In the genomic region with DNA sequence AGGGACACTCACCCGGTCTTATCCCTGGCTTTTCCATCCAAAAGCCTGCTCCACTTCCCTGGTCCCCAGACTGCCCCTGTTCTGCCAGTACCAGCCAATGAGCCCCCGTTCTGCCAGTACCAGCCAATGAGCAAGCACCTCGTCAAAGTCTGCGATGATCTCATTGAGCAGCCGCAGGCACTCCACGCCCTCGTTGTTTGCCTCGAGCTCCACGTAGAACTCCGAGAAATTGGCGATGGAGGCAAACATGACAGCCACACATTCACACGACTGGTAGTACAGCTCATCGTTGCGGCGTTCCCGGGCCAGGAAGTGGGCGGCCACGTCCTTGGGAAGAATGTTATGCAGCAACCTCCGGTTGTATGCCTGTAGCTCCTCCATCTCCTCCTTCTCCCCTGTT, we compare ENCODE assay signal across 20 mouse cellular contexts. TPM values are rescaled to one million over a fixed set of nuclear protein-coding genes. Genes with fewer than 3 reads are reported as not detected.
A peak's percentile ranks its signal among the peaks of the same experiment; 100 is the strongest.
DNase-seq lines count a peak whose midpoint lies in the region; ATAC-seq lines count a peak whose summit lies in the region.
"Had no signal": no experiment of that assay in that cellular context is flagged by ENCODE, and none has a peak within 500 bp of the region (broad histone marks: within the 10 kb centered on the region; RNA-seq: fewer than 3 reads in every experiment).

No protein-coding gene starts in this region.

- ATAC-seq in hindbrain, embryonic 12.5 days (ENCODE audit: low FRiP score): no peak
- ATAC-seq: activated CD4-positive, CD25-positive, alpha-beta regulatory T cell, adult 4 months; lung, postnatal 0 days; midbrain, embryonic 15.5 days had no signal

- no peak overlapping the region for H3K27ac ChIP-seq in hindbrain, embryonic 12.5 days
- H3K27ac ChIP-seq: hindbrain, embryonic 14.5 days; liver, embryonic 14.5 days; midbrain, embryonic 15.5 days had no signal

- intact Hi-C loops in left cerebral cortex, postnatal 14 days (cut with DNase I): no loop called here
- intact Hi-C loops in left cerebral cortex, postnatal 4 days (cut with DNase I): no loop called here

- H3K4me3 ChIP-seq in hindbrain, embryonic 12.5 days: no peak overlapping the region
- H3K4me3 ChIP-seq: erythroblast, embryonic 14.5 days; midbrain, embryonic 15.5 days had no signal

- peak; percentile 48 to 51 for DNase-seq in frontal cortex, postnatal 36 days (ENCODE audit: low spot score in 2 of 2)
- no peak for DNase-seq in frontal cortex, postnatal 10 days (ENCODE audit: low spot score in 2 of 2)
- peak; percentile 19 to 62 for DNase-seq in left cerebral cortex, postnatal 14 days (ENCODE audit: low spot score in 2 of 2)
- DNase-seq in left cerebral cortex, postnatal 4 days: no peak
- peak; percentile 81 for DNase-seq in R1 (ENCODE audit: low read depth, low spot score)
- peak; percentile 39 for DNase-seq in telencephalon, adult 2 months (ENCODE audit: low read depth, low spot score)
- DNase-seq: B cell, adult 2 months; cerebellum, postnatal 14 days; kidney, adult 11 months; kidney, postnatal 10 days had no signal

- H3K36me3 ChIP-seq in hindbrain, embryonic 12.5 days: peaks cover 87% of the 10 kb centered on the region

- H3K4me2 ChIP-seq in hindbrain, embryonic 12.5 days (replicated peaks): no peak overlapping the region
- H3K4me2 ChIP-seq: hindbrain, embryonic 14.5 days; midbrain, embryonic 15.5 days had no signal

- no peaks in the 10 kb centered on the region for H3K4me1 ChIP-seq in hindbrain, embryonic 12.5 days
- H3K4me1 ChIP-seq: midbrain, embryonic 15.5 days had no signal

- no peaks in the 10 kb centered on the region for H3K9me3 ChIP-seq in hindbrain, embryonic 12.5 days (replicated peaks)
- H3K9me3 ChIP-seq: midbrain, embryonic 15.5 days had no signal

- H3K27me3 ChIP-seq in hindbrain, embryonic 12.5 days: no peaks in the 10 kb centered on the region
- H3K27me3 ChIP-seq: midbrain, embryonic 15.5 days had no signal

- H3K9ac ChIP-seq in hindbrain, embryonic 12.5 days: no peak overlapping the region
- H3K9ac ChIP-seq: hindbrain, embryonic 14.5 days; liver, embryonic 14.5 days; midbrain, embryonic 15.5 days had no signal

- 91% methylated on average over 19 of the region's 19 CpGs for WGBS in hindbrain, embryonic 12.5 days

RNA-seq across cellular contexts. Expression of a gene that starts 15.7 kb away (rescaled TPM):
- total RNA-seq in left cerebral cortex, postnatal 14 days (2021): 10 to 100 TPM; 47.8 to 50.2 TPM
- total RNA-seq in left cerebral cortex, postnatal 4 days (2021): 10 to 100 TPM; 55.1 to 56.6 TPM
- polyA plus RNA-seq in hindbrain, embryonic 12.5 days (2016; fragmentation: Nextera tagmentation; extraction: Ambion mirVana): 15.9 and 18.6 TPM in 2 replicates

RNA-seq across cellular contexts. Expression of a gene that starts 23.4 kb away (rescaled TPM):
- not detected for total RNA-seq in left cerebral cortex, postnatal 14 days (2021)
- not detected for total RNA-seq in left cerebral cortex, postnatal 4 days (2021)
- polyA plus RNA-seq in hindbrain, embryonic 12.5 days (2016; fragmentation: Nextera tagmentation; extraction: Ambion mirVana): 0.43 and 0.46 TPM in 2 replicates
- total RNA-seq: megakaryocyte, adult 5-6 weeks had no signal
- polyA plus RNA-seq: activated CD4-positive, CD25-positive, alpha-beta regulatory T cell, adult 4 months; erythroblast, embryonic 14.5 days; hindbrain, embryonic 14.5 days; liver, embryonic 14.5 days; neural tube, embryonic 11.5 days; stomach, embryonic 14.5 days had no signal

RNA-seq across cellular contexts. Expression of a gene that starts 23.5 kb away (rescaled TPM):
- 10 to 100 TPM; 40.5 to 45.3 TPM for total RNA-seq in left cerebral cortex, postnatal 14 days (2021)
- 10 to 100 TPM; 51.5 to 61.1 TPM for total RNA-seq in left cerebral cortex, postnatal 4 days (2021)
- polyA plus RNA-seq in hindbrain, embryonic 12.5 days (2016; fragmentation: Nextera tagmentation; extraction: Ambion mirVana): 63.2 and 65.5 TPM in 2 replicates

RNA-seq across cellular contexts. Expression of a gene that starts 36.4 kb away (rescaled TPM):
- 100 to 1,000 TPM; 217 to 244 TPM for total RNA-seq in left cerebral cortex, postnatal 14 days (2021)
- 100 to 1,000 TPM; 213 to 226 TPM for total RNA-seq in left cerebral cortex, postnatal 4 days (2021)
- polyA plus RNA-seq in hindbrain, embryonic 12.5 days (2016; fragmentation: Nextera tagmentation; extraction: Ambion mirVana): 110 and 113 TPM in 2 replicates
- polyA plus RNA-seq: erythroblast, embryonic 14.5 days had no signal

Comparison
In these comparisons a context has a peak if more than half of its experiments do, and no peak if none do; other contexts are left out.
1. DNase-seq: peak in frontal cortex, postnatal 36 days (2 of 2), left cerebral cortex, postnatal 14 days (2 of 2), R1 (single experiment) and telencephalon, adult 2 months (single experiment); none in frontal cortex, postnatal 10 days (0 of 2) and left cerebral cortex, postnatal 4 days (single experiment).